Mouse (Mus musculus) left cerebral cortex, postnatal 14 days (tissue): ENCODE results near the gene Apol9a. TPM values are rescaled to one million over a fixed set of nuclear protein-coding genes. Genes with fewer than 3 reads are reported as not detected.
"Not testable (repeated sequence)": the region's sequence is repeated elsewhere in the genome, so short reads cannot be mapped to it uniquely, and the experiment has no call there.

ENCODE experiments used
- DNase-seq, 2 experiments: peaks; one replicate each; pipeline ENCODE4 v3.0.0; 2021 to 2022; ENCODE audit warnings: low spot score in 2 of 2, mixed read lengths in 1 of 2
- intact Hi-C: fragments of 180-260 bp; cut with DNase I; formaldehyde crosslinking; loops from one replicate; pipeline ENCODE4 v1.15.1; 2025
- long read RNA-seq, 2 experiments: library from polyadenylated mRNA; stranded (forward); transcript quantifications; one replicate each; pipeline ENCODE4 v2.0.0; 2021
- total RNA-seq, 2 experiments: library from RNA; stranded (reverse); gene quantifications; 2 replicates each; pipeline ENCODE4 v1.2.3; 2021

Apol9a gene
- under 1 TPM in 1 of 2 experiments, not detected in 1; 0.23 TPM for total RNA-seq
- long read RNA-seq, experiment 1, partial matches to known transcripts: 0 of 3 reads
- long read RNA-seq, experiment 1, other reads (novel, unspliced or antisense): 1 of 3 reads
- long read RNA-seq, experiment 2: 0 reads

DNA sequence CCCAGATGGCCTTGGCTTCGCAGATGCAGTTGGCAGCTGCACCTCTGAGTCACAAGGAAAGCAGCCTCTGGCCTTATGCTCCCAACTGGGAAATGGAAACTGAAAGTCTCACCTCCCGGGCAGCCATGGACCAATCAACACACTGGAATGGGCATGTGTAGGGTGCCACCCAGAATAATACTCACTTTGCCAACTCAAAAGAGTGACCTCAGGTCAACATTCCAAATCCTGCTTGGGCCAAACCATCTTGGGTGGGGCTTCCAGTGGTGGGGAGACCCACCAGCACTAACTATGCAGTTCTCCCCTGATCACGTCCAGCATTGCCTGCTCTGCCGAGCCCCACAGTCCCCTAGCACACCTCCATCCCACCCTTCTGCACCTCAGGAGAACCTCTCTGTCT lies at the start of gene Apol9a:
Gene Apol9a, minus strand, starts transcription at position 101 of the 400 bp plus-strand sequence.
- DNase-seq, intact Hi-C loops: not testable (repeated sequence)

DNA sequence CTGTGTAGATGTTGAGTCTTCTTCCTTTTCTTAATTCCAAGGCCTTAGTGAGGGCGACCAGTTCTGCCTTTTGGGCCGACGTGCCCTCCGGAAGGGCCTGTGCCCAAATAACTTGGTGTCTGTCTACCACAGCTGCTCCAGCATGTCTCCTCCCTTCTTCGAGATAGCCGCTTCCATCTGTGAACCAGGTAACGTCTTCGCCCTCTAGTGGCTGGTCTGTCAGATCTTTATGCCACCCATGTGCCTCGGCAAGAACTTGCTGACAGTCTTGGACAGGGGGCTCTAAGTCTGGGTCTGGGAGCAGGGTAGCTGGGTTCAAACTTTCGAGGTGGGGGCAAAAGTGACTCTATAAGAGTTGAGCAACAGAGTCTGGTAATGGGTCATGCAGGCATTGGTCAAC lies 39.0 kb upstream of the Apol9a start:
- intact Hi-C loops, DNase-seq: not testable (repeated sequence)

DNA sequence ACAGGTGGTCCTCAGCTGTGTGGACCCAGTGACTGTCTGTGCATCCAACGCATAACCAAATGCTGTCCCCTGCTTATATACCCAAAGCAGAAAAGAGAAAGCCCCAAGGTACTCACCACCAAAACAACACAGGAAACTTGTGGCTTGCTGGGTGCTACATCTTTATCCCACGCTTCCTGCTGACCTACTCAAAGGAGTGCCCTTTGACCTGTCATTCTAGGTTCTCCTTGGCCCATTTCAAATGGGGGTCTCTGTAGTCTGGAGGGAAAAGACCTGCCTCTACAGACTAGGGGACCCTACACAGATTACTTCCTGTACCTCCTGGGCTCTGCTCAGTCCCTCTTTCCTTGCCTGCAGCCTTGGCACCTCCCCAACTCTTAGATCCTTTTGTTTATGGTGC lies 36.5 kb upstream of the Apol9a start, which contains the start of gene Apol7b:
Gene Apol7b, minus strand, starts transcription at position 101 of the 400 bp plus-strand sequence.
- intact Hi-C loops, DNase-seq: not testable (repeated sequence)

DNA sequence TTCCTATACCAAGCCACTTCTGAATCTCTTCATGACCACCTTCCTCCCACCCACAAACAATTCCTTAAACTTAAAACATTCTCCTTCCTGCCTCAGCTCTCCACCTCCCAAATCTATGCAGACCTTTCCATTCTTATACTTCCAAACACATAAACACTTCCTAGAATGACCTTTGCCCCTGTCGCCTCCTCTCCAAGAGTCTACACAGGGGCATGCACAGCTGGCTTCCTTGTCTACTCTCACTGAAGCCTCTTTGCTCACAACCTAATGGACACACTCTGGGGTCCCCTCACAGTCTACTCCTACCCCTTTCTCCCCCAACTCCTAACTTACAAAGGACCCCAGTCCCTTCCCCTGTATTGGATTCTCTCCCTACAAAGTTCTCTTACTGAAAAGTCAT lies 34.7 kb upstream of the Apol9a start:
- DNase-seq, intact Hi-C loops: not testable (repeated sequence)

GRCm38 (mm10) chr15:77444746-77445145 lies 33.8 kb upstream of the Apol9a start:
- intact Hi-C loops: not testable (repeated sequence)
- DNase-seq: peak; percentile 64 to 89

DNA sequence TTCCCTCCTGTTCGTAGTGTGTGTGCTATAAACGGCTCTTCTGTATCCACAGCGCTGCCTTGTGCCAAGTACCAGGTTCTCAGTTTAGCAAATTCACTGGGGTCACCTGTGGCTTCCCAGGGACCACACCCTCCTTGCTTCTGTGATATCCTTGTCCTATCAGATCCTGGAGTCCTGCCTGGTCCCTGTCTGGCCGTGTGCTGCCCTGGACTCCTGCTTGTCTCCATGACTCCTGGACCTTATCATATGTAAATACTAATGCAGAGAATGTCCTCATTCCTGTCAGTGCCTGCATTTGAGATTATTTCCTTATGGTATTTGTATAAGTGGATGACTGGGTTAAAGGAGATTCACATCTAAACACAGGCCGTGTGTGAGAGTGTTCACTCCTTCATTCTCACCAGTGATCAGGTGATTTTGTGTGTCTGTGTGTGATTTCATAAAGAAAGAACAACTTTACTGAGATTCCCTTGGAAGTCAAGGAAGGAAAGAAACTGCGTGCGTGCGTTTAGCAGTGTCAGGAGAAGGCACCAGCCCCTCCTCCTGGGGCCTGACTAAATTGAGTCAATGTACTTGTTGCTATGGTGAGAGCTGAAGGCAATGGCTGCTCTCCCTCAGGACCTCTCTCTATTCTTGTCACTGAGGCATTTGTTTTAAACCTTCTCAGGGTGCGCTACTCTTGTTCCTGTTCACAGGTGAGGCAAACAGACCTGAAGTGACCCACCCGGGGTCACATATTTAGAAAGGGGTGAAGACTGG lies 17.9 kb upstream of the Apol9a start:
- not testable (repeated sequence) for DNase-seq
- intact Hi-C loops: loop anchor here (5.0 kb wide), 1 partner anchor 288 kb away; no protein-coding TSS in a partner anchor

GRCm38 (mm10) chr15:77422925-77423324 lies 12.0 kb upstream of the Apol9a start:
- DNase-seq, intact Hi-C loops: not testable (repeated sequence)

DNA sequence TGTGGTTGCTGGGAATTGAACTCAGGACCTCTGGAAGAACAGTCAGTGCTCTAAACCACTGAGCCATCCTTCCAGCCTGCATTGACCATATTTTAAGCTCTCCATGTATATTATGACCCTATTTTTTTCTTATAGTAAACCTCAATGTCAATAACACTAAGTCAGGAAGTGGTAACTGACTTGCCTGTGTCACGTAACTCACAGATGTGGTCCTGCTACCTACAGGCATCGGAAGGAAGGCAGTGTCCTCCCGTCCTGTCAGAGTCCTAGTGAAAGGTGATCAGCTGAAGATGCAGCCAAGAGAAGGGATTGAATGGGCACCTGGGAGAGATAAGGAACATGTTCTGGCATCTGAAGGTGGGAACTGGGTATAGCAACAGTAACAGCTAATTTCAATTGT lies 8.7 kb upstream of the Apol9a start:
- intact Hi-C loops, DNase-seq: not testable (repeated sequence)

GRCm38 (mm10) chr15:77416655-77417333 lies 5.9 kb upstream of the Apol9a start:
- DNase-seq, intact Hi-C loops: not testable (repeated sequence)

GRCm38 (mm10) chr15:77415653-77416052 lies 4.7 kb upstream of the Apol9a start:
- intact Hi-C loops, DNase-seq: not testable (repeated sequence)

DNA sequence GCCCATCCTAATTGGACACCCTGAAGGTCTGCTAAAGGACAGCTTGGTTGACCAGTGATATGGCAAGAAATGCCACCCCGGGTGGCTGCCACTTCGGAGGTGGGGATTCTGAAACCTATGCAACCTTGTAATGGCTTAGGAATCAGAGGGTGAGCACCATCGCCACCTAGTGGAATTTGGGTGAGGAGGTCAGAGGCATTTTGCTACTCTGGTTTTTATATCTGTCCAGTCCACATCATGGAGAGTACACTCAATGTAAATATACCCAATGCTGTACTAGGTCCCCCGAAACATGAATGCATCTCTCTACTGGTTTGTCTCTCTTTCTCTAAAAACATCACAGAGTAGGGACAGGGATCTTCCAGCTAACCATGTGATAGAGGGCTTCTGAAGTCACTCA lies 1.8 kb upstream of the Apol9a start:
- DNase-seq, intact Hi-C loops: not testable (repeated sequence)

DNA sequence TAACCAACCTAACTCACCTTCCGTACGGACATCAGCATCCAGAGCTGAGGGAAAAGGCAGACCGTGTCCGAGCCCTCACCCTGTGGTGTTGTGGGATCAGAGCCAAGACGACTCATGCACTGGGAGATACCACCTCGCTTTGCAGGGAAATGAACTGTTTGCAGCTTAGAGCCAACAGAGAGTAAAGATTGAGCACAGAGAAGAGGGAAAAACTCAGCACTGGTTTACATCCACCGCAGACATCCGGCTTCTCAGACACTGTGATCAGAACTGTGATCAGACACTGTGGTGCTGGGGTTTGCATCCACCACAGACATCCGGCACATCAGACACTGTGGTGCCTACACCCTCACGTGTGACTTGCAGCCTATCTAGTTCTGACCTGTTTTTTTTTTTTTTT lies 4.6 kb downstream of the Apol9a start:
- intact Hi-C loops: not testable (repeated sequence)
- DNase-seq: peak; percentile 3 to 46

DNA sequence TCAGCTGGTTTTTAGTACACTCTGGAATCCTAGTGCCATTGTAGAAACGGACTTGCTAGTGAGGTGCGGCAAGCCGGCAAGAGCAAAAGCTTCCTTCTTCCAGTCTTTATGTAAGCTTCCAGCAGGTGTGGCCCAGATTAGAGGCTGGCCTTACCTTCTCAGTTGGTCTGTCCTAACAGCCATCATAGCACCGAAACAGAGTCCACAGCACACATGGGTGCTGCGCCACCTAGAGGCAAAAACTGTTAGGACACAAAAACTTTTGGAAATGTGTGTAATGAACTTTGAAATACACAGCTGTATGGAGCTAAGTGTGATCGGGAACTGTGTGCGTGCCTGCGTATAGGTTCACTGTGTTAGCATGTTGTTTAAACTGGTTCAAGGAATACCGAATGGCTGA lies 11.9 kb downstream of the Apol9a start, which contains the start of gene Apol7a:
Gene Apol7a, minus strand, starts transcription at position 84 of the 400 bp plus-strand sequence.
- peak; percentile 43 to 78 for DNase-seq
- intact Hi-C loops: not testable (repeated sequence)

DNA sequence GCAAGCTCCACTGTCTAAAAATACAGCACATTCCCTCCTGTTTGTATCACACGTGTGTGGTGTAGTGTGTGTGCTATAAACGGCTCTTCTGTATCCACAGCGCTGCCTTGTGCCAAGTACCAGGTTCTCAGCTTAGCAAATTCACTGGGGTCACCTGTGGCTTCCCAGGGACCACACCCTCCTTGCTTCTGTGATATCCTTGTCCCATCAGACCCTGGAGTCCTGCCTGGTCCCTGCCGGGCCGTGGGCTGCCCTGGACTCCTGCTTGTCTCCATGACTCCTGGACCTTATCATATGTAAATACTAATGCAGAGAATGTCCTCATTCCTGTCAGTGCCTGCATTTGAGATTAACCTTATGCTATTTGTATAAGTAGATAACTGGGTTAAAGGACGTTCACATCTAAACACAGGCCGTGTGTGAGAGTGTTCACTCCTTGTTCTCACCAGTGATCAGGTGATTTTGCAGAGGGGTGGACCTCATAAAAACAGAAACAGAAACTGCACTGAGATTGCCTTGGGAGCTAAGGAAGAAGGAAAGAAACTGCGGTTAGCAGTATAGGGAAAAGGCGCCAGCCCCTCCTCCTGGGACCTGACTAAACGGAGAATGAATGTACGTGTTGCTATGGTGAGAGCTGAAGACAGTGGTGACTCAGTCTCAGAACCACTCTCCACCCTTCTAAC lies 13.3 kb downstream of the Apol9a start:
- intact Hi-C loops: not testable (repeated sequence)
- peak; percentile 39 to 61 for DNase-seq

GRCm38 (mm10) chr15:77393832-77394231 lies 17.1 kb downstream of the Apol9a start:
- DNase-seq, intact Hi-C loops: not testable (repeated sequence)

GRCm38 (mm10) chr15:77387462-77387861 lies 23.5 kb downstream of the Apol9a start:
- intact Hi-C loops: no loop called here
- no peak for DNase-seq

GRCm38 (mm10) chr15:77384340-77385030 lies 26.4 kb downstream of the Apol9a start:
- no peak for DNase-seq
- intact Hi-C loops: no loop called here

GRCm38 (mm10) chr15:77382880-77383279 lies 28.1 kb downstream of the Apol9a start:
- intact Hi-C loops: no loop called here
- DNase-seq: no peak

GRCm38 (mm10) chr15:77382271-77382850 lies 28.6 kb downstream of the Apol9a start:
- DNase-seq: no peak
- intact Hi-C loops: no loop called here
